Mouse (Mus musculus) yolk sac, embryonic 10.5 days (tissue): Measurements from ENCODE around the gene Mst1.

Source experiments
- DNase-seq: peaks from one replicate; pipeline ENCODE4 v3.0.0-alpha.2; 2017; ENCODE audit warnings: low spot score

Gene Mst1

DNA sequence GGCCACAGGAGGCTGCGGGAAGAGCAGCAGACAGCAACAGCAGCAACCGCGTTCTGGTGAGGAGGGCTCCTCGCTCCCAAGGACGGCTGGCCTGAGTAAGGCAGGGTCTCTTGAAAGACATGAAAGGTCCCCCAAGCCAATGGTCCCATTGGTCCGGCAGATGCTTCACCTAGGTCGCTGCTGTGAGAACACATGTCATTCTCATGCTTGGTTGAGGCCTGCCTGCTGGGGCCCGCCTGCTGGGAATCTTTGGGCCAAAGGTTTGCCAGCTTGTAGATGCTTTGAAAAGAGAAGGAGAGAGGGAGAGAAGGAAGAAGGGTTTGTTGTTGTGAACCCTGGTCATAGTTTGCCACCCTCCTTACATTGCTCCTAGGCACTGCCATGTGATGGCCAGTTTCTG lies 19.4 kb downstream of the Mst1 start:
- no peak for DNase-seq

DNA sequence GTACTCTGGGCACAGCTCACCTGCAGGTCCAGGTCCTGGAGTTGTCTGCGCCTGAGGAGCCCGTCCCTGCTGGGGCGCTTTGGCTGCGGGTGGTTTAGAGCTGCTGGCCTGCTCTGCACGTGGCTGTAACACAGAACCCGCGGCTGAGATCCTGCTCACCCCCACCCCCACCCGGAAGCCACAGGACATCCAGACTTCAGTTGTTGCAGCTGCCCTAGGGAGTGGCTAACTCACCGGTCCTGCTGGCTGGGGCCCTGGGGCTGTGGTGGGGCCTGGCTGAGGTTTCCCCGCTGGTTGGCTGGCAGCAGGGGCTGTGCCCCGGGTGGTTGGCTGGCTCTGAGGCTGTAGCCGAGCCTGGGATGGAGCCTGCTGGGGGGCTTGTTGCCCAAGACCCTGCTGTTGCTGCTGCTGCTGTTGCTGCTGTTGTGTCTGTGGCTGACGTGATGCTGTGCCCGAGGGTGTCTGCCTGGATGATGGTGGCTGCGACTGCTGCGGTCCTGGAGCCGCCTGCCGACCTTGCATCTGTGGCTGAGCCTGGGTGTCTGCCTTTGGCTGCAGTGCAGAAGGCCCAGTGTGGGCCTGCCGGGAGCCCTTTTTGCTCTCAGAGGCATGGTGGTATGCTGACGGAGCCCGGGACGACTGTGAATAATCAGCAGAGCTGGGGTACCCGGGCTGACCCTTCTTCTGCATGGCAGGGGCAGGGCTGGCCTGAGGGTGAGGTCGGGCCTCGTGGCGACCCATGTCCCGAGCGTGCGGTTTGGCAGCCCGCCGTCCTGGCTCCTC lies 24.7 kb downstream of the Mst1 start:
- peak; percentile 58 for DNase-seq

GRCm38 (mm10) chr9:108105549-108105863 lies 25.3 kb downstream of the Mst1 start:
- DNase-seq = no peak

DNA sequence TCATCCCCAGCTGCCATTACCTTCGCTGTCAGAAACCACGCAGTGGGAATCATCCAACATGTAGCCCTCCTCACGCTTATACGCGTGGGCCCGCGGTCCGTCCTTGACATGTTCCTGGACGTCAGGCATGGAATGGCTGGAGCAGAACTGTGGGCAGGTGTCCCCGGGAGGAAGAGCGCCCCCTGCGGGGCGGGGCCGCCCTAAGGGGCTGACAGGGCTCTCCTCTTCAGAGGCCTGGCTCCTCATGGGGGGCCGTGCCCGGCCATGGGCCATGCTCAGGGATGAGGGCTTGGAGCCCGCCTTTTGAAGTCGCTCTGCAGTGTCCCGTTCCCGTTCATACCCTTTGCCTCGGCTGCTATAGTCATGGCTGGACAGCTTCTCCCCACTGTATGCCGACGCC lies 25.9 kb downstream of the Mst1 start:
- DNase-seq = no peak

DNA sequence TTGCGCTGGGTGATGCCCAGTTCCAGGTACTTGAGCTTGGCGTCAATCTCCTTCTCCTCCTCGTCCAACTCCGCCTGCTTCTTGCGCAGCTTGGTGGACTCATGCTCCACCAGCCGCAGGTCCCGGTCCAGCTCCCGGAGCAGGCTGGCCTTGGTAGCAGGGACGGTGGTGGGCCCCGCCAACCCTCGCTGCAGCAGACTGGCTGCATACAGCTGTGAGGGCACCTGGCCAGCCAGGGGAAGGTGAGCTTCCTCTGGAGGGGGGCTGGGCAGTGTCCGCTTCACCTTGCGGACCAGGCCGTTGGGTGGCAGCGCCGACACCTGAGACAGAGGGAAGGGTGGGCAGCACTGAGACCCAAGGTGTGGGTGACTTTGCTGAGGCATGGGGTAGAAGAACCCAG lies 27.6 kb downstream of the Mst1 start:
- DNase-seq = no peak

DNA sequence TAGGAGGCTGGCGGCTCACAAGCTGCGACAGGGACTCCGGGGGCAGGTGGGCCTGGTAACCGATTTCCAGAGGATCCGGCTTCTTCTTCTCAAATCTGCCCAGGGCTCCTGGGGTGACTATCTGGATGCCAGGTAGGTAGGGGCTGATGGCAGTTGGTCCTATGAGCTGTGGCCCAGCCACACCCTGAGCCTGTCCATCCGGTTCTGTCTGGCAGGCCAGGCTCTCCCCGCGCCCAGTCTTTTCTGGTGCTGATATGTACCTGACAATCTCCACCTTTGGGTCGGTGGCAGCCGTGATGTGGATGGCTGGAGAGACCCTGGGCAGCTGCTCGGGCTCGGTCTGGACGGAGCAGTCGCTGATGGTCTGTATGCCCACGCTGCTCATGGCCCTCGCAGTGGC lies 29.9 kb downstream of the Mst1 start:
- DNase-seq = no peak

DNA sequence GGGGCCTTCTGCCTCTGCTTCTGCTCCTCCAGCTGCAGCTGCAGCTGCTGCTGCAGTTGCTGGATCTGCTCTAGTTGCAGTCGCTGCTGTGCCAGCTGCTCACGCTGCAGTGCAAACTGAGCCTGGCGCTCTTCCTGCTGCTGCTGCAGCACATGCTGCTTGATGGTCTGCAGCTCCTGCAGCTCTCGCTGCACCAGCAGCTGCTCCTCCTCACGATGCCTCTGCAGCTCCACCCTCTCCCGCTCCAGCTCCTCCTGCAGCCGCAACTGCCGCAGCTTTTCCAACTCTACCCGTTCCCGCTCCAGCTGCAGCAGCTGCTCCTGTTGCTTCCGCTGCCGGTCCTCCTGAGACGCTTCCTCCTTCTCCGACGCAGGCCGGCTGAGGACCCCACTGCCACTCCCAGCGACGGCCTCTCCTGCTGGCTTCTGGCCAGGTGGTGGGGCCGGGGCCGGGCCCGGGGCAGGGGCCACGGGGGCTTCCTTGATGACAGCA lies 30.9 kb downstream of the Mst1 start:
- no peak for DNase-seq

DNA sequence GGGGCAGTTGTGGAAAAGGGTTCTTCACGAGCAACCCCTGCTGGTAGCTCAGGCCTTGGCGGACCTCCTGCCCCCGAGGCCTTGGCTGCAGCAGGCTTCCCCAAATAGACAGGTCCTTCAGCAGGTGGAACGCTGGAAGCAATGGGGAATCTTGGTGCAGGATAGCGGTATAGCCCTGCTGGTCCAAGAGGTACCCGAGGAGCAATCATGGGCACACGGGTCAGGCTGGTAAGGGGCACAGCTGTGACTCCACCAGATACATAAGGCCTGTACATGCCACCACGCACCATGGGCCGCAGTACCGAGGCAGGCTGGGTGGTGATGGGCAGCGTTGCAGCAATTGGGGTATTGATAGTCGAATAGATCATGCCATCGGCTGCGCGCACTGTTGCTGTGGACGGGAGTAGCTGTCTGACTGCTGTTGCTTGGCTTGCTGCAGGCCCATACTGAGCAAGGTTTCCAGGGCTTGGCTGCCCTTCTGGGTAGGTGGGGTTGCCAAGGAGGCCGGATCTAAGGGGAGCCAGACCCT lies 31.4 kb downstream of the Mst1 start:
- no peak for DNase-seq

DNA sequence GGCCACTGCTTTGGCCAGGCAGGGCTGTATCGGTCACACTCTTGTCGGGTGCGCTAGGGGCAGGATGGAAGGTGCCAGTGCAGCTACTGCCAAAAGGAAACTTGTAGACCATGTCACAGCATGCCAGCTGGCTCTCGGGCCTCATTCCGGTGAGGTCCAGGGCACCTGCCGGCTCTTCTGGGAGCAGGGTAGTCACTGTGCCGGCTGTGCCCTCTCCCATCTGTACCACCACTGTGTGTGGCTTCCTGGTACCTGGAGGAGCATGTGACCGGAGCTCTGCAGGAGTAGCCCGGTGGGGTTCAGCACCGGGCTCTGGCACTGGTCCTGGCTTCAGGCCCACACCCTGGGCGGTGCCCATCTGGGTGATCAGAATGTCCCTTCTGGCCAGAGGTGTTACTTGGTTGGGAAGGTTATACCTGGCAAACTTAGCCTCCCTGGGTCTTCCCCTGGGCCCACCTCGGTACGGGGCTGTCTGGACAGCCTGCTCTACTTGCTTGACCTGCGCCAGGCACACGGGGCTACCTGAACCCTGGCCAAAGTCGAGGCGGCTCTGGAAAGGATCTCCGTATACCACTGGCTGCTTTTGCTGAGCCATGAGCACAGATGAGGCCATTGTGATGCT lies 32.6 kb downstream of the Mst1 start:
- no peak for DNase-seq

GRCm38 (mm10) chr9:108115290-108116077 lies 35.2 kb downstream of the Mst1 start:
- no peak for DNase-seq

DNA sequence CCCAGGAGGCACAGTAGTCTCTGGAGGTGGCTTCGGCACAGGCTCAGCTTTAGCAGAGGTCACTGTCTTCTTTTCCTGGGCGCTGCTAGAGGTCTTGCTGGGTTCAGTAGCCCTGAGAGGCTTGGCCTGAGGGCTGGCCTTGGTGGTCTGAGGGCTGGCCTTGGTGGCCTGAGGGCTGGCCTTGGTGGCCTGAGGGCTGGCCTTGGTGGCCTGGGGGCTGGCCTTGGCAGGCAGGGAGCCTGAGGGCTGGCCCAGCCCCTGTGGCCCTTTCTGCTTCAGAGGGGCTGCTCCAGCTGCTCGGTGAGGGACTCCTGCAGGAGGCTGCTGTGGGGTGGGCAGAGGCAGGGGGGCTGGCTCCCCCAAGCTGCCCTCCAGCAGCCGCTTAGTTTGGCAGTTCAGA lies 36.9 kb downstream of the Mst1 start:
- DNase-seq = no peak

DNA sequence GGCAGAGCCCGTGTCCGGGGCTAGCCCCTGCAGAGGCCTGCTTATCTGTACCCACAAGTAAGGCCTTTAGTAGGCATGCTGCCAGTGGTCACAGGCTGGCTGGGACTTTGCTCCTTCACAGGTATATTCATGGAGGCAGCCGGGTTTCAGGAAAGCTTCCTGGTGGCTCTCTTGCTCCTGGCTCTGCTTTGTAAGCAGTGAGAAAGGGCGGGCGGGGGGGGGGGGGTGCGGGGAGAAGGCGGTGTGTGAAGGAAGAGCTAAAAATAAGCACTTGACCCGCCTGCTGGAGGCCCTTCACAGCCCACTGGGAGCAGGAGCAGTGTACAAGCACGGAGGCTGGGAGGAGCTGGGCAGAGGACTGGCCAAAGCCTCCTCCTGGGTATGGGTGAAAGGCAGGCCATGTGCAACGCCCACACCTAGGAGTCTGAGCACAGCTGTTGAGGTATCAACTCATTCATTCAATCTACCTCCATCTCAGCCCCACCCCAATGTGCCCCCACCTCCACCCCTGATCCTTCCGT lies 39.7 kb downstream of the Mst1 start:
- peak; percentile 65 for DNase-seq

DNA sequence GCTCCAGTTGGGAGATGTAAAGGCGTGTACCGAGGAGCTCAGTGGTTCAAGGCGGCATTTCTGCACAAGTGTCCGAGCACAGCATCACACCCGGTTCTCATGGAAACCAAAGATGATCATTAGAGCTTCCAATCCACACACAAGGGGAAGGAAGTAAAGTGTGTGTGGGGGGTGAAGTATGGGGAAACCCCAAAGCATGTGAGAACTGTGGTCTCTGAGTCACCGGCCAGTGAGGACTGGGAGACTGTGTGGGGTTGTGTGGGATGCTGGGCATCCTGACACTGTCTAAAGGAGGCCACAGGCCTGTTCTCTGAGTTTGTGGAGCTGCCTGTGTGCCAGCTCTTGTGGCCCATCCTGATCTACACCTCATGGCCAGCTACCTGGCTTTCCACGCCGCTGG lies 40.4 kb downstream of the Mst1 start:
- DNase-seq = no peak

DNA sequence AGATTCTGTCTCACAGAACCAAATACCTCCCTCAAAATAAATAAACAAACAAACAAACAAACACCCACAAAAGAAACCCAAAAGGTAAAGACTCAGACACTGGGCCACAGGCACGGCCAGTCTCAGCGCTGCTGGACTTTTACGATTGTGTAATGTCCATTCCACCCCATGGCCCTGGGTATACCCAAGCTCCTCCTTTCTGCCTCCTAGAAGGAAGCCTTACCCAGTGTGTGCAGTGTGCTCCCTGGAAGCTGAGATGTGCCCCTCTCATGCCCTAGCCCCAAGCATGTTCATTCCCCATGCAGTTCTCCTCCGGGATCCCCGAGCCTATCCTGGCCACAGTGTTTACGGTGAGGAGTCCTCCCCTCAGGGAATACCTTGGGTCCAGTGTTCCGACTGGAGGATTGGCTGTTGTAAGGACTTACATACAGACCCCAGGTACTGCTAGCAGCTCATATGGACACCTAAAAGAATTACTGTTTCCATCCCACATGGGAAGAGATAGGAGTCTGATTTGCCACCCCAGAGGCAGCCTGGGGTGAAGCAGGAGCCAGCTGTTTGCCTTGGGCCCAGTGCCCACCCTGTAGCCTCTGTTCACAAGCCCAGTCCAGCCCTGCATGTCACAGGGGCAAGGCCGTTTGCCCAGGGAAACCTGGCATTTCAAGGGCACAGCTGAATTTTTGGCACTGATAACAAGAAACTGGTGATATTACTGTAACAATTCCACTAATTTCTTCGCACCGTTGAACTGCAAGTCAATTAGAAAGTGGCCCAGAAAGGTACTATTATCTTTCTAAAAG lies 41.1 kb downstream of the Mst1 start:
- no peak for DNase-seq

DNA sequence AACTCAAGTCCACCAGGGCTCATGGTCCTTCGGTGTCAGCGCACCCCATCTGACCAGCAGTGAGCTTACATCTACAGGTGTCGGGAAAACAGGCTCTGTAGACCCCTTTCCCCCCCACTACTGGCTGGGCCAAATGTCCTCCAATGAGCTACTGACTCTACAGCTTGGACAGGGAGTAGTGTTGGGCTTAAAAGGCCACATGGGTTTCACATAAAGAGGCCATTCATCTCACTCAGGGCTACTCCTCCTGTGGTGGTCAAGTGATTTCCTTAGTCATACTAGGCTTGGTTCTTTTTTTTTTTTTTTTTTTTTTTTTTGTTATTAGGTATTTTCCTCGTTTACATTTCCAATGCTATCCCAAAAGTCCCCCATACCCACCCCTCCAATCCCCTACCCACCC lies 43.7 kb downstream of the Mst1 start:
- no peak for DNase-seq

DNA sequence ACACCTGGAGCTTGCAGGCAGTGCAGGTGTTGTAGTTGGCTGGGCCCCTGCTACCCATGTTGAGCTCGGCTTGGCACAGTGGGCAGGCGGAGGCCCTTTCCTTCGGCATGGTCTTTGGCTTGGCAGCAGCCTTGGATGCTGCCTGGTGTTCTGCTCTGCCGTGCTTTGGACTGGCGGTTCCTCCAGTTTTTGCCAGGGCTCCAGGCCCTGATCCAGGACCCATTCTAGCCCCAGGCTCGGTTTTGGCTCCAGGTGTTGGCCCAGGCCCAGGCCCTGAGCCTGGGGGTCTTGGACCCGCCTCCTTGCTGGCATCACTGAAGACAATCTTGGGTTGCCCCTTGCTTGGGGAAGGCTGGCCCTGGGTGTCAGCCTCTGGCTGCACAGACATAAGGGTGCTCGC lies 45.5 kb downstream of the Mst1 start:
- DNase-seq = no peak

DNA sequence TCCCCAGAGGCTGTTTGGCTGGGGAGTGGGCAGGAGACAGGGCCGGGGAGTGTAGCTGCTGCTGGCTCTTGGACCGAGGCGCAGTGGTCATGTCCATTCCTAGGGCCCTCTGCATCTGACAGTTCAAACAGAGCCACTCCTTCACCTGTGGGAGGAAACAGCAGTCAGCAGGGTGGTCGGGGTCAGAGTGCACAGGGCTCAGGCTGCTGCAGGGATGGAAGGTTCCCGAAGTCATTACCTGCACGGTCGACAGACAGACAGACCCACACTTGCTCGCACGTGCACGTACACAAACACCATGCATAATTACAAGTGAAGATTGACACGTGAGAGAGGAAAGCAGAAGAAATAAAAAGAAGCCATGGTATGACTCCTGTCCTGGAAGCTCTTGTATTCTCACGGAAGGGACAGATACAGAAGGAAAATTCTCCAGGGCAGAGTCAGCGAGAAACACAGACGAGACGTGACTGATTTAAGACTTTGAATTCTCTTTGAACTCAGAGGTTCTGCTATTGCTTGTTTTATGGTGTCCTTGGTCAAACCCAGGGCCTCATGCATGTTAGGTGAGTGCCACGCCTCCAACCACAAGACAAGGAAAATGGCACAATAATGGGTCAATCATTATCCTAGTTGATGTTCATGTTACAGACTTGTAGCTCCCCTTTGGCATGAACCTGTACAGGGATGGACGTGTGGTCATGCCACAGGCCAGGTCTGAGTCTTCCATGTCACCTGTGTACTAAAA lies 46.4 kb downstream of the Mst1 start:
- peak; percentile 33 for DNase-seq

DNA sequence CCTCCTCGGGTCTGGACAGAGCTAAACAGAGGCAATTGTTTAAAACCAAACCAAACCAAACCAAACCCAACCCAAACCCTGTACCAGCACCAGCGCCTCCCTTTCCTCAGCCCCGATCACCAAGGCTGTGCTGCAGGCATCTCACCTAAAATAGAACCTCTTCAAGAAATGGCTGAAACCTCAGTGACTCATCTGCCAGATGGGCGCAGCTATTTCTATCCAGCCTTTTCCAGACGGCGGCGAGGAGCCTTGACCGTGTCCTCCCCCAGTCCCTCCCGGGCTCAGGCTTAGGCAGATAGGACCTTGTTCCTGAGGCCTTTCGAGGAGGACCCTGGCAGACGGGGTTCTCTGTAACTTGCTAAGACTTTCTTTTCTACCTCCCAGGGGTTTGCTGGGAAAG lies 48.0 kb downstream of the Mst1 start:
- no peak for DNase-seq

- DNase-seq = no peak
These were observed 49.1 kb downstream of the Mst1 start for GRCm38 (mm10) chr9:108129042-108129948.

- DNase-seq = no peak
These were observed 51.3 kb downstream of the Mst1 start for GRCm38 (mm10) chr9:108131502-108131901.
